Mouse (Mus musculus) heart, embryonic 13.5 days (tissue): ENCODE results near the gene Dync1li2. TPM values are rescaled to one million over a fixed set of nuclear protein-coding genes. Genes with fewer than 3 reads are reported as not detected.

ENCODE experiments used
- polyA plus RNA-seq: library from polyadenylated mRNA; unstranded; fragments of >200 nt; fragmentation: Nextera tagmentation; extraction: Ambion mirVana; gene quantifications from 2 replicates; pipeline ENCODE4 v1.2.1, GENCODE M21; 2015

The Dync1li2 gene
- polyA plus RNA-seq, 1 experiment from 2014 or later, result 45.0 TPM

Other genes starting within 250 kb of the Dync1li2 start
- gene Tk2, start 194.5 kb downstream of the Dync1li2 start, polyA plus RNA-seq, result 10.3 and 10.8 TPM in 2 replicates
- 25.6 and 35.1 TPM in 2 replicates for gene Cklf, start 192.2 kb downstream of the Dync1li2 start, polyA plus RNA-seq
- not detected in 2 replicates for gene Cmtm2a, start 149.9 kb downstream of the Dync1li2 start, polyA plus RNA-seq
- not detected in 2 replicates for gene Gm45711, start 133.0 kb downstream of the Dync1li2 start, polyA plus RNA-seq
- gene Cmtm1, start 132.9 kb downstream of the Dync1li2 start, polyA plus RNA-seq, result not detected in 2 replicates
- gene Gm11020, start 121.5 kb downstream of the Dync1li2 start, polyA plus RNA-seq, result not detected in 2 replicates
- gene Cmtm2b, start 120.8 kb downstream of the Dync1li2 start, polyA plus RNA-seq, result not detected in 2 replicates
- 95.9 and 100 TPM in 2 replicates for gene Cmtm3, start 103.6 kb downstream of the Dync1li2 start, polyA plus RNA-seq
- gene Cmtm4, start 47.2 kb downstream of the Dync1li2 start, polyA plus RNA-seq, result 1.2 and 1.6 TPM in 2 replicates
- gene Terb1, start 66.9 kb upstream of the Dync1li2 start, polyA plus RNA-seq, result 0.05 and 0.15 TPM in 2 replicates
- 71.5 and 73.8 TPM in 2 replicates for gene Nae1, start 91.6 kb upstream of the Dync1li2 start, polyA plus RNA-seq
- 0.80 and 1.4 TPM in 2 replicates for gene Car7, start 91.6 kb upstream of the Dync1li2 start, polyA plus RNA-seq
- gene Pdp2, start 148.4 kb upstream of the Dync1li2 start, polyA plus RNA-seq, result 7.1 and 7.3 TPM in 2 replicates
- gene Cdh16, start 181.3 kb upstream of the Dync1li2 start, polyA plus RNA-seq, result 18.2 and 18.4 TPM in 2 replicates
- gene Rrad, start 188.3 kb upstream of the Dync1li2 start, polyA plus RNA-seq, result 285 and 323 TPM in 2 replicates
- 186 and 228 TPM in 2 replicates for gene Ciao2b, start 198.9 kb upstream of the Dync1li2 start, polyA plus RNA-seq